Mouse (Mus musculus) stomach, postnatal 0 days (tissue): ENCODE measurements around the gene Lpp.

Source experiments
- CTCF ChIP-seq: IDR thresholded peaks from 2 replicates; pipeline ENCODE4 v1.5.1; 2016; ENCODE audit warnings: antibody characterized with exemption, low read depth, mild to moderate bottlenecking, moderate library complexity
- EP300 ChIP-seq: optimal IDR thresholded peaks from 2 replicates; pipeline ENCODE3; 2016; ENCODE audit warnings: antibody characterized with exemption

- TF ChIP-seq CTCF (no peak), EP300 (no peak)
Measured at GRCm38 (mm10) chr16:24806093-24806492, 412.8 kb downstream of the Lpp start.
